Mouse (Mus musculus): ENCODE data around the gene Fundc1. TPM values are rescaled to one million over a fixed set of nuclear protein-coding genes. Genes with fewer than 3 reads are reported as not detected.
"Not testable (repeated sequence)": the region's sequence is repeated elsewhere in the genome, so short reads cannot be mapped to it uniquely, and the experiment has no call there.

Fundc1 gene
- polyA plus RNA-seq, 1 experiment from 2014 or later: 16.9 TPM

DNA sequence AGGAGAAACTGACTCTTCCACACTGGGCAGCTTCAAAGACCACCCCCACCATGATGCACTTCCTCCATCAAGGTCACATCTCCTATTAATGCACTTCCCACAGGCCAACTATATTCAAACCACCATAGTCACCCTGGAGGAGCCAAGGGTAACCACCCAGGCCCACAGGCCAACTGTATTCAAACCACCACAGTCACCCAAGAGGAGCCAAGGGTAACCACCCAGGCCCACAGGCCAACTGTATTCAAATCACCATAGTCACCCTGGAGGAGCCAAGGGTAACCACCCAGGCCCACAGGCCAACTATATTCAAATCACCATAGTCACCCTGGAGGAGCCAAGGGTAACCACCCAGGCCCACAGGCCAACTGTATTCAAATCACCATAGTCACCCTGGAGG is 20.5 kb downstream of the Fundc1 start:
- not testable (repeated sequence) for H3K9me3 ChIP-seq (replicated peaks); H3K27me3 ChIP-seq; ATAC-seq (ENCODE audit: low read depth); DNase-seq; H3K4me3 ChIP-seq (replicated peaks); H3K27ac ChIP-seq; H3K9ac ChIP-seq; H3K36me3 ChIP-seq; H3K4me2 ChIP-seq; H3K4me1 ChIP-seq (replicated peaks)

- Histone ChIP-seq H3K9ac (no peak overlapping the region), H3K9me3 (replicated peaks) (no peaks in the 10 kb centered on the region), H3K4me1 (replicated peaks) (no peaks in the 10 kb centered on the region), H3K36me3 (no peaks in the 10 kb centered on the region), H3K27me3 (no peaks in the 10 kb centered on the region), H3K27ac (no peak overlapping the region), H3K4me3 (replicated peaks) (no peak overlapping the region), H3K4me2 (no peak overlapping the region)
- WGBS (ENCODE audit: insufficient replicate concordance): 26% methylated on average over 6 of the region's 6 CpGs
- no peak for DNase-seq
- no peak for ATAC-seq (ENCODE audit: low read depth)
These were observed 24.9 kb downstream of the Fundc1 start for GRCm38 (mm10) chrX:17547143-17547806.

DNA sequence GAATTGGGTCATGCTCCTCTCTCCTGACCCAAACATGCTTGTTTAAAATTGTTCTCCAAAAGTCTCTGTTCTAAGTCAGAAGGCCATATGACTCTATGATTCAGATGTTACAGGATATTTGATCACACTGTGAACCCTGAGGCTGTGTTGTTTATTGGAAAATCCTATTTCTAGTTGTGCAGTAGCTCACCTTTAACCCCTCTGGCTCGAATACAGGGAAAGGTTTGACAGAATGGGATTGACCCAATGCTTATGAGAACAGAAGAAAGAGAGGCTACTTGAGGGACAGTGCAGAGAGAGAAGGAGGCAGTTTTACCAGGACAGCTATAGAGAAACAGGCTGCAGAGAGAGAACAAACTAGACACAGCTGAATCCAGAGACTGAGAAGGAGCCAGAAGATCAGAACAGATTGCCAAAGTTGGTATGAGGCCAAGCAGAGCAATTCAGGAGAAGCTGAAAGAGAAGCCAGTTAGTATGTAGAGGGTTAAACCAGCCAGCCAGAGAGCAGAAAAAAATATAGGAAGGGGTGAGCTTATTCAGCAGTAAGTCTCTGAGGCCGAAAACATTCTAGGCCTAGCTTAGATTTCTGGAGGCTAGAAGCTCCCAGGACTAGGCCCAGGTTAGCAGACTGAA is 27.1 kb downstream of the Fundc1 start:
- H3K27me3 ChIP-seq: no peaks in the 10 kb centered on the region

DNA sequence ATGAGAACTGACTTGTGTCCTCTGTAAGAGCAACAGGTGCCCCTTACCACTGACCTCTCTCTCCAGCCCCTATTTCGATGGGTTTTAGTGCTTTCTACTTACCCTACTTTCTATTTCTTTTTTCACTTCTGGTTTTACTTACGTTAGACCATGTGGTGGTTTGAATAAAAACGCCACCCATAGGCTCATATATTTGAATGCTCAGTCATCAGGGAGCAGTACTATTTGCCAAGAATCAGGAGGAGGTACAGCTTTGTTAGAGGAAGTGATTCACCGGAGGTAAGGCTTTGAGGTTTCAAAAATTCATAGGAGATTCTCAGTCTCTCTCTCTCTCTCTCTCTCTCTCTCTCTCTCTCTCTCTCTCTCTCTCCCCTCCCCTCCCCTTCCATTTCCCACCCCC is 34.4 kb downstream of the Fundc1 start:
- Histone ChIP-seq H3K4me1 (replicated peaks) (no peaks in the 10 kb centered on the region), H3K4me3 (replicated peaks) (no peak overlapping the region), H3K9ac (no peak overlapping the region), H3K36me3 (no peaks in the 10 kb centered on the region), H3K9me3 (replicated peaks) (no peaks in the 10 kb centered on the region), H3K4me2 (no peak overlapping the region), H3K27ac (no peak overlapping the region), H3K27me3 (no peaks in the 10 kb centered on the region)
- DNase-seq: no peak
- 60% methylated on average over 4 of the region's 4 CpGs for WGBS (ENCODE audit: insufficient replicate concordance)
- ATAC-seq (ENCODE audit: low read depth): no peak

More for the DNA sequence above, 27.1 kb downstream of the Fundc1 start:
- H3K4me1 ChIP-seq (replicated peaks): no peaks in the 10 kb centered on the region
- H3K9ac ChIP-seq: no peak overlapping the region
- no peak for DNase-seq
- no peaks in the 10 kb centered on the region for H3K9me3 ChIP-seq (replicated peaks)
- no peaks in the 10 kb centered on the region for H3K36me3 ChIP-seq
- no peak overlapping the region for H3K4me3 ChIP-seq (replicated peaks)
- H3K4me2 ChIP-seq: no peak overlapping the region
- H3K27ac ChIP-seq: no peak overlapping the region
- 35% methylated on average over 2 of the region's 2 CpGs for WGBS (ENCODE audit: insufficient replicate concordance)
- no peak for ATAC-seq (ENCODE audit: low read depth)

DNA sequence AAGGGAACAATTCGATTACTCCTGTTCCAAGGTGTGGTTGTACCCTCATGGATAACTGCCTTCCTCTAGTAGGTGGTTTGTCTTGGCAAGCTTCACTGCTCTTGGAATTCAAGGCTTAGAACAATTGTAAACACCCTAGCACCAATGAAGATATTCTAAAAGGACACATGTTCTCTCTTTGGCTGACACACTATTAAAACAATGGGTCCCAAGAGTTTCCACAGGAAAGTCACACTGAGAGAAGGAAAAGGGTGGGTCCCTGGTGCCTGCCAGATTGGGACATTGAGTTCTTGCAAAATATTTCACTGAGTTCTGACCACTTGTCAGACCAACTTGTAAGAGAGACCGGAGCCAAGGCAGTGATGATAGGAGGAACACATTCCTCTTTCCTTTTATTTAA is 45.1 kb downstream of the Fundc1 start:
- Histone ChIP-seq H3K4me1 (replicated peaks) (no peaks in the 10 kb centered on the region), H3K9ac (no peak overlapping the region), H3K4me2 (no peak overlapping the region), H3K4me3 (replicated peaks) (no peak overlapping the region), H3K36me3 (no peaks in the 10 kb centered on the region), H3K27ac (no peak overlapping the region), H3K9me3 (replicated peaks) (no peaks in the 10 kb centered on the region), H3K27me3 (no peaks in the 10 kb centered on the region)
- DNase-seq (no peak), ATAC-seq (ENCODE audit: low read depth) (no peak)
- WGBS (ENCODE audit: insufficient replicate concordance): 58% methylated on average over 2 of the region's 2 CpGs

DNA sequence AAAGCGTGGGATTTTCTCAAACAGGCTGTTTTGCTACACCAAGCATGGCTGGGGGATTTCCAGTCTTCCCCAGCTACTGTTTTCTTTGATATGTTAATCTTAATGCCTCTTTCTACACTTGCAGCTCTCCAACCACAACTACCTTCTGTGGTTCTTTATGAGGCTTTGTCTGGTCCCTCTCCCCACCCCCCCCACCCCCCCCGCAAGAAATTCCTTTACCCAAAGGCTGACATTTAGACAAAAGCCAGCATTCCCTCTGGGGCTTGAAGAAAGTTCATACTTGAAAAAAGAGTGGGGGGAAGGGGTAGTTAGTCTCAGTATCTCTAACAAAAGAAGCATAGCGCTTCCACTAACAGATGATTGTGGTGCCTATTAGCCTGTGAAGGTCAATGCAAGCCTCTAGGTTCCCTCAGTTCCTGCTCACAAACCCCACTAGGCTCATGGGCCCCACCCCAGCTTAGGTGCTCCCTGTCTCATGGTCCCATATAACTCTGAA is 50.9 kb downstream of the Fundc1 start:
- Histone ChIP-seq H3K27me3 (no peaks in the 10 kb centered on the region), H3K27ac (no peak overlapping the region), H3K9ac (no peak overlapping the region), H3K4me2 (no peak overlapping the region), H3K4me3 (replicated peaks) (no peak overlapping the region), H3K9me3 (replicated peaks) (no peaks in the 10 kb centered on the region), H3K4me1 (replicated peaks) (no peaks in the 10 kb centered on the region), H3K36me3 (no peaks in the 10 kb centered on the region)
- 22% methylated on average over 3 of the region's 3 CpGs for WGBS (ENCODE audit: insufficient replicate concordance)
- ATAC-seq (ENCODE audit: low read depth) (no peak), DNase-seq (no peak)

DNA sequence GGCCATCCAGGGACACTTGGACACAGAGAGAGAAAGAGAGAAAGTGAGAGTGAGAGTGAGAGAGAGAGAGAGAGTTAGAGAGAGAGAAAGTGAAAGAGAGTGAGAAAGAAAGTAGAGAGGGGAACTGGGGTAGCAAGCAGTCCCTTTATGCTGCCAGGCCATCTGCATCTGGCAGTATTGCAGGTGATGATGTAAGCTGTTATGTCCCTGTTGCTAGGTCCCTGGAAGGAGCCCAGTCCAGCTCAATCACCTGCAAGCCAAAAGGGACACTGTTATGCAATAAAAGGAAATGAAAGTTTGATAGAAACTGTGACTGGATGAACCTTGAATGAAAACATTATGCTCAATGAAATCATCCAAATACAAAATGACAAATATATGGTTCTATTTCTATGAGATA is 52.0 kb downstream of the Fundc1 start:
- Histone ChIP-seq H3K4me3 (replicated peaks) (no peak overlapping the region), H3K9ac (no peak overlapping the region), H3K4me2 (no peak overlapping the region), H3K27me3 (no peaks in the 10 kb centered on the region), H3K4me1 (replicated peaks) (no peaks in the 10 kb centered on the region), H3K27ac (no peak overlapping the region), H3K9me3 (replicated peaks) (no peaks in the 10 kb centered on the region), H3K36me3 (no peaks in the 10 kb centered on the region)
- DNase-seq (no peak), ATAC-seq (ENCODE audit: low read depth) (no peak)

DNA sequence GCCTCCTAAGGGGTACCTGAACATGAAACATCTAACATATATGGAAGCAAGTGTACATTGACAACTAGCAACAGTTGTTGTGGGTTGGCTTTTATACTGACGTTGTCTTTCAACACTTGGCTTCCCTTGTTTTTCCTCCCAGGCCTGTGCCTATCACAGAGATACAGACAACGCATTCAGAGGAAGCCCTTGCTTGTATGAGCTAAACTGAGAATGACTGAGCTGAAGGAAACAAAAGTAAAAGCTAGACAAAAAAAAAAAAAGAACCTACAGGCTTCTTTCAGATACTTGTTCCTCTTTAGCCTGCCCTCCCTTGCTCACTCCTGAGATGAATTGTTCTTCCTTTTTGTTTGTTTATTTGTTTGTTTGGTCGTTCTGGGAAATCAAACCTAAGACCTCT is 58.1 kb downstream of the Fundc1 start:
- Histone ChIP-seq H3K4me1 (replicated peaks) (no peaks in the 10 kb centered on the region), H3K9ac (no peak overlapping the region), H3K4me3 (replicated peaks) (no peak overlapping the region), H3K4me2 (no peak overlapping the region), H3K36me3 (no peaks in the 10 kb centered on the region), H3K9me3 (replicated peaks) (no peaks in the 10 kb centered on the region), H3K27me3 (no peaks in the 10 kb centered on the region), H3K27ac (no peak overlapping the region)
- DNase-seq (no peak), ATAC-seq (ENCODE audit: low read depth) (no peak)
- 28% methylated on average over 3 of the region's 3 CpGs for WGBS (ENCODE audit: insufficient replicate concordance)

DNA sequence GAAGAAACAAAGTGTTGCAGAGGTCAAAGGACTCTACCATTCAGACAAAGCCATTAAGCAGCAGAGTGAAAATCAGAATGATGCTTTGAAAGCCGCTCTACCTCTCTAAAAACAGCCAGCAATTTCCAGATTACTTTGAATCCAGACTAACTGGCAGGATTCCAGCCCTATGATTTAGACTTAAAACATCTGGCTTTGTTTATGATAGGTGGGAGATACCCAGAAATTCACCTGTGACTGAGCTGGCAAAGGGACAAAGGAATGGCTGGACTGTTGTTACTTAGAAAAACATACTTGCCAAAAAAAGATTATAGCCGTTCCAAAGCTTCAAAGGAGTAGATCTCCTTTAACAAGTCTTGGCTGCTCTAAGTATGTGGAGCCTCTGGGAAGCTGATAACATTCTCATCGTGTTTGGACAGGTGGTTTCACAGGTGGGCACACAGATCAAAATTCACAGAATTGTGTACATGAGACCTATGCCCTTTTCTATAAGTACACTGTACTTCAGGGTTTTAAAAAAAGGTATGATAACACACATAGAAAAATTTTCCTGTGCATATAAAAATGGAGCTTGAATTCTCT is 60.0 kb downstream of the Fundc1 start:
- H3K27ac ChIP-seq: no peak overlapping the region
- H3K27me3 ChIP-seq: no peaks in the 10 kb centered on the region
- no peak overlapping the region for H3K4me2 ChIP-seq
- no peak overlapping the region for H3K9ac ChIP-seq
- H3K4me3 ChIP-seq (replicated peaks): no peak overlapping the region
- no peaks in the 10 kb centered on the region for H3K4me1 ChIP-seq (replicated peaks)
- WGBS (ENCODE audit: insufficient replicate concordance): 54% methylated on average over 3 of the region's 3 CpGs
- ATAC-seq (ENCODE audit: low read depth) (no peak), DNase-seq (no peak)
- no peaks in the 10 kb centered on the region for H3K36me3 ChIP-seq
- H3K9me3 ChIP-seq (replicated peaks): no peaks in the 10 kb centered on the region

Data from liver, embryonic 13.5 days (tissue).